Comparison of ENCODE assay signal across 8 mouse cellular contexts in the genomic region with DNA sequence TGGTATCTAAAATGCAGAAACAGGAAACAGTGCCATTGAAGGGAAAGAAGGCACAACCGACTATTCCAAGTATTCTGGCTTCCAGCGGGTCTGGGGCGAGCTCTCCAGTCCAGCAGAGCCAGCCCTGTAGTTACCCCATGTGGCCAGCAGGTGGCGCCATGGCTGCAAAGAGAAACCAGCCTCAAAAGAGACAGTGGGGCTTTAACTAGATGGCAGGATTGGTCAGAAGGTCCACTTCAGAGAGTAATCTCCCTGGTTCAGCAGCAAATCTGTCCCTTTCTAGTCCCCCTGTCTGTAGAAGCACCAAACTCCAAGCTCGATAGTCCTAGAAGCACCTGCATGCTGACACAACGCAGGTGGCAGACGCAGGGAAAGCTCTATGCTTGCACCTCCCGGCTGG. TPM values are rescaled to one million over a fixed set of nuclear protein-coding genes. Genes with fewer than 3 reads are reported as not detected.
DNase-seq lines count a peak whose midpoint lies in the region; ATAC-seq and TF ChIP-seq lines count a peak whose summit lies in the region.

No protein-coding gene starts in this region.

- peaks cover 3% of the 10 kb centered on the region for H3K79me3 ChIP-seq in C2C12 (ENCODE audit: low read depth)

- H3K27me3 ChIP-seq in C2C12 (ENCODE audit: control insufficient read depth, insufficient read depth, insufficient read length): no peaks in the 10 kb centered on the region
- no peaks in the 10 kb centered on the region for H3K27me3 ChIP-seq in lung, embryonic 14.5 days (ENCODE audit: insufficient read depth, low read length)

- WGBS in lung, embryonic 14.5 days: 36% methylated on average over 8 of the region's 8 CpGs

- H3K79me2 ChIP-seq in C2C12 (ENCODE audit: control insufficient read depth, insufficient read depth): peaks cover 6% of the 10 kb centered on the region

- no peak for TF ChIP-seq POLR2A in cortical plate, adult 2 months (IDR thresholded peaks at IDR 0.05; ENCODE audit: extremely low read depth, insufficient read depth, low read length)

- no peak overlapping the region for H3K9ac ChIP-seq in lung, embryonic 14.5 days

- H3K9me3 ChIP-seq in lung, embryonic 14.5 days (ENCODE audit: low read depth, low read length): no peaks in the 10 kb centered on the region

- no peak; the same call in 1 of the 2 replicates for ATAC-seq in lung, embryonic 14.5 days (ENCODE audit: insufficient read depth)

- no peaks in the 10 kb centered on the region for H3K4me1 ChIP-seq in cortical plate, adult 2 months (ENCODE audit: control insufficient read depth, insufficient read depth, low read length)
- H3K4me1 ChIP-seq in lung, embryonic 14.5 days (ENCODE audit: insufficient read depth): no peaks in the 10 kb centered on the region

- no peak overlapping the region for H3K4me2 ChIP-seq in lung, embryonic 14.5 days

- H3K27ac ChIP-seq in cortical plate, adult 2 months (ENCODE audit: insufficient read depth, low read length): no peak overlapping the region
- H3K27ac ChIP-seq in lung, embryonic 14.5 days (ENCODE audit: low read depth): no peak overlapping the region

- no peak overlapping the region for H3K4me3 ChIP-seq in C2C12 (ENCODE audit: insufficient read depth, poor library complexity, severe bottlenecking)
- H3K4me3 ChIP-seq in cortical plate, adult 2 months (ENCODE audit: insufficient read depth, low read length): no peak overlapping the region
- H3K4me3 ChIP-seq in lung, embryonic 14.5 days (ENCODE audit: low read depth, low read length): no peak overlapping the region

- peaks cover 44% of the 10 kb centered on the region for H3K36me3 ChIP-seq in C2C12 (ENCODE audit: control insufficient read depth, insufficient read depth)
- peaks cover 80% of the 10 kb centered on the region for H3K36me3 ChIP-seq in lung, embryonic 14.5 days (ENCODE audit: insufficient read depth)

- no peak overlapping the region for H3ac ChIP-seq in C2C12 (ENCODE audit: control insufficient read depth, insufficient read length, low read depth)

- DNase-seq in adrenal gland, adult (ENCODE audit: inconsistent age in 2 of 2, low spot score in 1 of 2): peak; percentile 78 to 92
- peak; percentile 74 to 77 for DNase-seq in gastrocnemius, postnatal 36 days
- peak; percentile 72 to 88 for DNase-seq in kidney, postnatal 36 days
- peak; percentile 93 for DNase-seq in lung, embryonic 14.5 days
- DNase-seq in retina, postnatal 1 day: peak; percentile 83
- peak; percentile 64 for DNase-seq in urinary bladder, adult 18-20 months (ENCODE audit: low spot score in 2 of 2)

- intact Hi-C loops in gastrocnemius, postnatal 36 days (cut with DNase I): loop anchor here (2.0 to 10.0 kb wide), 2 partner anchors 88 to 324 kb away; a partner anchor contains a TSS

- peak; percentile 45 for TF ChIP-seq CTCF in C2C12 (IDR thresholded peaks at IDR 0.05; ENCODE audit: control insufficient read depth, insufficient read depth, insufficient read length)
- peak; percentile 88 for TF ChIP-seq CTCF in cortical plate, adult 2 months (IDR thresholded peaks at IDR 0.05; ENCODE audit: extremely low read depth, insufficient read depth, low read length)
- TF ChIP-seq CTCF in lung, embryonic 14.5 days (IDR thresholded peaks at IDR 0.05; ENCODE audit: low read depth): peak; percentile 98

TF ChIP-seq in C2C12, 6 proteins besides CTCF, POLR2A, EP300 and RAD21:
- no peak for TF ChIP-seq MYOG (IDR thresholded peaks at IDR 0.05; ENCODE audit: control insufficient read depth, extremely low read depth, insufficient read length)
- no peak for TF ChIP-seq FOSL1 (IDR thresholded peaks at IDR 0.05; ENCODE audit: insufficient read depth, low read length, poor library complexity, severe bottlenecking)
- TF ChIP-seq USF1 (IDR thresholded peaks at IDR 0.05; ENCODE audit: low read depth): no peak
- no peak for TF ChIP-seq MYOD1 (IDR thresholded peaks at IDR 0.05; ENCODE audit: control insufficient read depth, insufficient read length, low read depth)
- TF ChIP-seq CEBPB (IDR thresholded peaks at IDR 0.05; ENCODE audit: low read depth): no peak
- no peak for TF ChIP-seq MAX (IDR thresholded peaks at IDR 0.05)
TF ChIP-seq in C2C12: peak in this region for 0.

RNA-seq across cellular contexts. Expression of a gene that starts 8.0 kb away (rescaled TPM):
- 350 TPM for polyA plus RNA-seq in C2C12 (2012; fragmentation: generic; extraction: Trizol)
- polyA plus RNA-seq in cortical plate, adult 2 months (2012; rRNA removed): 311 and 350 TPM in 2 replicates
- total RNA-seq in gastrocnemius, postnatal 36 days (2021): 10 to 100 TPM; 40.0 to 45.1 TPM
- polyA plus RNA-seq in lung, embryonic 14.5 days (2014; fragmentation: Nextera tagmentation; extraction: Ambion mirVana): 318 and 324 TPM in 2 replicates

RNA-seq across cellular contexts. Expression of a gene that starts 10.1 kb away (rescaled TPM):
- 0.18 TPM for polyA plus RNA-seq in C2C12 (2012; fragmentation: generic; extraction: Trizol)
- polyA plus RNA-seq in cortical plate, adult 2 months (2012; rRNA removed): 1.2 and 1.5 TPM in 2 replicates
- total RNA-seq in gastrocnemius, postnatal 36 days (2021): under 1 TPM; 0.22 to 0.36 TPM
- 2.9 and 3.7 TPM in 2 replicates for polyA plus RNA-seq in lung, embryonic 14.5 days (2014; fragmentation: Nextera tagmentation; extraction: Ambion mirVana)

Comparison
In these comparisons a context has a peak if more than half of its experiments do, and no peak if none do; other contexts are left out.
1. CTCF ChIP-seq: peak in every context shown above with its lines; median percentile 98 in lung, embryonic 14.5 days; 88 in cortical plate, adult 2 months; 45 in C2C12.